Mouse (Mus musculus): ENCODE measurements around the gene Rdh16.
"Not testable (repeated sequence)": the region's sequence is repeated elsewhere in the genome, so short reads cannot be mapped to it uniquely, and the experiment has no call there.

Gene Rdh16

DNA sequence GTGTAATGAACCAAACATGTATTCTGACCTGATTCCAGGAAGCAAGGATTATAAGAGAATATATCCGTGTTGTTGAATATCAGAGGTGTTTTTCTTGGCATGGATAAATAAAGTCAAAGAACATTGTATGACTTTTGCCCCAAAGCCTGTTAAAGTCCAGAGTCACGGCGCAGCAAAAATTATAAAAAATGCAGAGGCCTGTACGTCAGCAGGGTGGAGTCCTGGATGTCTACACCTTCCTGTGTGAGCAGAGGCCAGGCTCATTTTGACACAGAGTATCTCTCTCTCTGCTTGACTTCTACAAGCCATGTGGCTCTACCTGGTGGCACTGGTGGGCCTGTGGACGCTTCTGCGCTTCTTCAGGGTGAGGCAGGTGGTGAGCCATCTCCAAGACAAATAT, at the start of gene Rdh16:
TSS of gene Rdh16 (plus strand) at position 262 of the 400 bp plus-strand sequence.
- no peak for DNase-seq (ENCODE audit: low spot score in 2 of 2)

DNA sequence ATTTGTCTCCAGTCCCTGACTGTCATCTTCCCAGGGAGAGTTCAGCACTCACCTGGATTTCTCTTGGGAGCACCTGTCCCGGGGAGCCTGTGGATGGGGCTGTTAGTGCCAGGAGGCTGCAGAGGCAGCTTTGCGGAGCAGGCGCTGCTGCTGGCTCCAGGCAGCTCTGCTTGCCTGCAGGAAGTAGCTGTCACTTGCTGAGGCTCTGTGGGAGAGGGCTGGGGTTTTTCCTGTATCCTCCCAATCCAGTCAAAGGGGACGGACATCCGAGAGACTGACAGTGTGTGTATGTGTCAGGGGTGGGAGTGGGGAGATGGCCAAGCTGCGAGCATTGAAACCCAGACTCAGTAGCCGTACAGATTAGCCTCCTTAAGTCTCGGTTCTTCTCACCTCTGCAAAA, 49.4 kb upstream of the Rdh16 start, which contains the start of gene Gpr182:
TSS of gene Gpr182 (minus strand) at position 185 of the 400 bp plus-strand sequence.
- no peak for DNase-seq (ENCODE audit: low spot score in 2 of 2)

DNA sequence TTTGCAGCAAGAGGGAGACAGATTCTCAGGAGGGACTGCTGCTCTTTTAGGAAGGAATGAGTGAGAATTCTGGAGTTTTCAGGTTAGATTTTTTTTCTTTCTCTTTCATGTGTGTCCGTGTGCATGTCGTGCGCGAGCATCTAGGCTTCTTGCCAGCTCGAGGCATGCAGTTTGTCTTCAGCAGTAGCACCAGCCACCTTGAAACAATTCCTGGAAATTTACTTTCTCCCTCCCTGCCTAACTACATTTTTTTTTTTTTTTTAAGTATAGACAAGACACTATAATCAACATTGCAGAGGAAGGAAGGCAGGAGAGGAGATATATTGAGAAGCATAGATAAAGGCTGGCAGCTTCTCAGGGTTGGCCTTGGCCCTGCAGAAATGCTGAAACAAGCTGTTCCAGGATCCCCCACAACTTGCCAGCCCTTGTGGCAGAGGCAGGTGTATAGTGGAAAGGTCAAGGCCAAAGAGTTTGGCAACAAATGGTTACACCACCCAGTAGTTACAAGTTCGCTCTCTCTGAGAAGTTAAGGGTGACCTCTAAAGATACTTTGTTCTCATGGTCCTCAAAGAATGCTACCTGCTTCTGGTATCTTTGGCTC, 46.3 kb upstream of the Rdh16 start:
- DNase-seq (ENCODE audit: low spot score in 2 of 2): no peak

DNA sequence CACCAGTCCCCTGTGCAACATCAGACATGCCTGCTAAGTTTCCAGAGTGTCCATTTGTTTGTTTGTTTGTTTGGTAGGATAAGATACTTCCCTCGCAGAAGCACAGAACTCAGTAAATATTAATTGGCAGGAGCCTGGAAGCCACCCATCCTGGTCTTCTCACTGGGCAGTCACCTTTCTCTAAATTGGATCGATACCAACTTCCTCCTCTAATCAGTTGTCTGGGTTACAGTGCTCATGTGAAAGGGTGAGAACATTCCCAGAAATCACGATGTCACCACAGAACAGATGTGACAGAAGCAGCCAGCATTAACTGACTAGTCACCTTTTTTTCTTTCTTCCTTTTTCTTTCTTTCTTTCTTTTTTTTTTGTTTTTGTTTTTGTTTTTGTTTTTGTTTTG, 45.7 kb upstream of the Rdh16 start:
- no peak for DNase-seq (ENCODE audit: low spot score in 2 of 2)

DNA sequence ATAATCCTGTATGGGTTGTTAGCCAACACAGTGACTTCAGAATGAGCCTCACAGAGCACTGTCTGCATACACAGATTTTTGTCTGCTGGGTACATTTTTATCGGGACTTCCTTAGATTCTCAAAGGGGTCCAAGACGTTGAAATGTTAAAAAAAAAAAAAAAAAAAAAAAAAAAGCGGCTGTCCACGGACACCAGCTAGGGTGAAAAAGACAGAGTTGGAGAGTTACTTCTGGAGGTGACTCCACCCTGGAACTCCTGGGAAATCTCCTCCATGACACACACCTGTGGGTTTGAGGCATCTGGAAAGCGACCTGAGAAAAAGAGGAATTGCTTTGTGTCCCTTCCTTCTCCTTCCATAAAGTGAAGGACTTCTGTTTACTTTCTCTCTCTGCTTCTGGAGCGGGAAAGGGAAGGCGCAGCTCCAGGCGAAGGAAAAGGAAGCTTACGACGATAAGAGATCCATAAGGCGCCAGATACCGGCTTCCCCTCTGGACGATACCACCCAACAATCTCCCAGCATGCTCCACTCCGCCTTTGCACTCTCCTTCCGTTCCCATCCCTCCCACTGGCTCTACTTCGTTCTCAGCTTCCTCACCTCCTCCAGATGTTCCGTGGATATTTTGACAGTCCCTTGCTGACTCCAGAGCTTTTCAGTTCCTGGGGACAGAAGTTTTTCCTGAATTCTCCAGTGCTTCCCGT, 45.0 kb upstream of the Rdh16 start:
- no peak for DNase-seq (ENCODE audit: low spot score in 2 of 2)

DNA sequence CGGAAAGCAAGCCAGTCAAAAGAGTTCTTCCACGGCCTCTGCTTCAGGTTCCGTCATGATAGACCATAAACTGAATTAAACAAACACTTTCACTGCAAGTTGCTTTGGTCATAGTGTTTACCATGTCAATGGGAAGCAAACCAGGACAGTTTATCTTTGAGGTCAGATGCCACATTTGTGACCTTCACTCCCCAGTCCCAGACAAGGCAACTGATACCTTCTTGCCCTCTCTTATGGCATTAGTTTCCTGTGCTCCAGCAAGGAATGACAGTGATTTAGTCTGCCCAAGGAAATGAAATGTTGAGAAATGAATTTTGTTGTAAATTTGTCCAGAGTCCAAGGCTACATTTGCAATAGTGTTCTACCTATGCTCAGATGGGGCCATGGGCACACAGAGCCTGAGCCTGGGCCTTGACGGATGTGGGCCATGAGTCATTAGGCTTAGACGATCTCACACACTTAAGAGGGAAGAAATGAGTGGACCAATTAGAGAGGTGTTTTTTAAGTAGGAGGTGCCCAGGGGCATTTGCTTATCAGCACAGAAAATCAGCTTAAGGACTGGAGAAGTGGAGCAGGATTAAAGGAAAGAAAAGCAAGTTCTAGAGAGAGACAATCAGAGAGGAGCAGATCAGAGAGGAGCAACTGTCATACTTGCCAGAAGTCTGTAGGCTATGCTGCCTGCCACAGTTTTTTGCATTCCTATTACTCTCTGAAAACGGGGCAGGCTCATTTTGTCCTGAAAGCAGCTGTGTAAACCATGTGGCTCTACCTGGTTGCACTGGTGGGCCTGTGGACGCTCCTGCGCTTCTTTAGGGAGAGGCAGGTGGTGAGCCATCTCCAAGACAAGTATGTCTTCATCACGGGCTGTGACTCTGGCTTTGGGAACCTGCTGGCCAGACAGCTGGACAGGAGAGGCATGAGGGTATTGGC, 41.5 kb upstream of the Rdh16 start, which contains the start of the genes Rdh1 and Rdh16f1:
TSS of gene Rdh1 (plus strand) at position 541 of the 930 bp plus-strand sequence.
TSS of gene Rdh16f1 (plus strand) at position 607 of the 930 bp plus-strand sequence.
- no peak for DNase-seq (ENCODE audit: low spot score in 2 of 2)

DNA sequence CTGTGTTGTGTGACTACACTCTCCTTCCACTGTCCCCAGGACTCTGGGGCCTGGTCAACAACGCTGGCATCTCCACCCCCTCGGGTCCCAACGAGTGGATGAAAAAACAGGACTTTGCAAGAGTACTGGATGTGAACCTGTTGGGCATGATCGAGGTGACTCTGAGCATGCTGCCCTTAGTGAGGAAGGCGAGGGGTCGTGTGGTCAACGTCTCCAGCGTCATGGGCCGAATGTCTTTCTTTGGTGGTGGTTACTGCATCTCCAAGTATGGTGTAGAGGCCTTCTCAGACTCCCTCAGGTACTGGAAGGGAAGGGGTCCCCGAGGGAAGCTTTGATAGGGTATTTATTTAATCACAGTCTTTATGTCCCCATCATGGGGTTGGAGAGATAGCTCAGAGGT, 38.0 kb upstream of the Rdh16 start:
- DNase-seq (ENCODE audit: low spot score in 2 of 2): peak in 1 of 2 experiments; percentile 2

DNA sequence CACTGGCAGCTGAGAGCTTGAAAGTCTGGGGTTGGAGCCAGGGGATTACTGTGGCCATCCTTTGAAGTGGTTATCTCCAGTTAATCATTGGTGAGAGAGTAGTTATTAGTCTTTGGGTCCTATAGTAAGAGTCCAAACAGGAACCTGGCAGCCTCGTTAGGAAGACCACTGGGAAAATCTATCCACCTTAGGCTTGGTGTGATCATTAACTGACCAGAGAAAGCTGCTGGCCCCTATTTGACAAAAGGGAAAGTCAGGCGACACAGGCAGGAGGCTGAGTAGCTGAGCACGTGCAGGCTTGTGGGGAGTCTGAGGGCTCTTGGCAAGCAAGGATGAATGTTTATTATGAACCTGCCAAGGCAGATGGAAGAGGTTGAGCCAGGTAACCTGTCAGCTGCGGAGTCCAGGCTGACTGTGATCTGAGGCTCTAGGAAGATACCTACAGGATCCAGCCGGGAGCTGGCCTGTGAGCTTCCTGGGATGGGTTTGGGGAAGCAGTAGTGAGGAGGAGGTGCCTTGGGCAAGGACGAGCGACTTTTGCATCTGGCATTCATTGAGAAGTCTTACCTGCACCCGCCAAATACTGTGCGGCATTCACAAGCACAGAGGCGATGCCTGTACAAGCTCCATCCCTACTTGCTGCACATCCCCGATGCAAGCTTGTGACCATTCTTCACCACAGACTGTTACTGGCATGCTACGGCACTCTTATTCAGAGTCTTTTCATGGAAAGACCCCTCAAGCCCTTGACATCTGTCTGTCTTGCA, 36.9 kb upstream of the Rdh16 start:
- DNase-seq (ENCODE audit: low spot score in 2 of 2): no peak

DNA sequence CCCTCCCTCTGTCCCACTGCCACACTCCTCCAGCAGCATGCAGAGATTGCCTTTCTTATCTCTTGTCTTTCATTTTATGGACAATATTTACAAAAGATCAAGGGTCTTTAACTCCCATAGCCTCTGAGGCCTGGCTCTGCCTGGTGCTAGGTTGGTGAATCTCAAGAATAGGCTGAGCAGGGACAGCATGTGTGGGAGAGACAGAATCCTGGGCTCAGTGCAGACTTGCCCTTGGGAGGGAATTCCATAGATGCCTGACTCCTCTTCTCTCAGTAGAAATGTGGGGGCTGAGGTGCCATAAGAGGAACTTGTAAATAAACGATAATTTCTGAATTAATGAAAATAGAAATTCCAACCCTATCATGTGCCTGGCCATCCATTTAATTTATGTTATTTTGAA, 34.4 kb upstream of the Rdh16 start:
- DNase-seq (ENCODE audit: low spot score in 2 of 2): no peak

DNA sequence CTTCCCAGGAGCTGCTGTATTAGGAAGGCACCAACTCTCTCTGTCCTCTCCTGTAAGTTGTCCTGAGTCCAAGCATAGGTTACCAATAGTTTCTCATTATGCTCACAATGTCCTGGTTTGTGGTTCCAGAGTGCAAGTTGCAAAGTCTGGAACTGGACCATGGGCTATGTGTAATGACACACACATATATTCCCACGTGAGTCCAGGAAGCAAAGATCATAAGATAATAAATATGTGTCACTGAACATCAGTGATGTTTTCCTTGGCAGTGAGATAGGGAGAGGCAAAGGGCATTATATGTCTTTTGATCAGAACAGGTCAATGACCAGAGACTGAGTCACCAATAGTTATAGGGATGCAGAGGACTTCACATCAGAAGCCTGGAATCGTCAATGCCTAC, 24.9 kb upstream of the Rdh16 start, which contains the start of gene Rdh9:
TSS of gene Rdh9 (plus strand) at position 376 of the 400 bp plus-strand sequence.
- no peak for DNase-seq (ENCODE audit: low spot score in 2 of 2)

DNA sequence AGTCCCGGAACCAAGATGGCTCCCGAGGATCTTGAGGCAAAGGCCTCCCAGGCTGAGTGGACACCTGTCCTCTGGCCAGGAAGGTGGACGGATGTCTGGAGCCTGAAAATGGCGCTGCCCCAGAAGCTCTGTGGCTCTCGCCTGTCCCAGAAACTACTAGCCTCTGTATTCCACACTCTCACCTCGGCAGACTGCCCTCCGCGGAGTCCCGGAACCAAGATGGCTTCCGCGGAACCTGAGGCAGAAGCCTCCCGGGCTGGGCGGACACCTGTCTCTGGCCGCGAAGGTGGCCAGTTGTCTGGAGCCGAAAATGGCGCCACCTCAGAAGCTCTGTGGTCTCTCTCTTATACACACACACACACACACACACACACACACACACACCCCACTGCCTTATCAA, 18.6 kb upstream of the Rdh16 start:
- DNase-seq (ENCODE audit: low spot score in 2 of 2): not testable (repeated sequence)

DNA sequence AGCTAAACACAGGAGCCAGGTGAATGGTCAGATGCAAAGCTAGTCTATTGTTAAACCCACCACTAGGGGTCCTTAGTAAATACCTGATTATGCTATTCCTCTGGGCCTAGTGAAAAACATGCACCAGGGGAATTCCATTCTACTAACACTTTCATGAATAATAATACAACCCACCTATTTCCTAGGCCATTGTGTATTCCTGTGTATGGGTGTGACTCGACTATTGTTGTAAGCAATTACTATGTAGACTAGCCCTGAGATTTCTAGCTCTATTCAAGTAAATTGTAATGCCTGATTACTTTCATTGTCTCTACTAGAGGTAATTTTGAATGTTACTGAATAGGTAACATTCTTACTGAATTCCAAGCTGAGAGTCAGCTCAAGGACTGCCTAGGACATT, 15.5 kb upstream of the Rdh16 start:
- not testable (repeated sequence) for DNase-seq (ENCODE audit: low spot score in 2 of 2)

DNA sequence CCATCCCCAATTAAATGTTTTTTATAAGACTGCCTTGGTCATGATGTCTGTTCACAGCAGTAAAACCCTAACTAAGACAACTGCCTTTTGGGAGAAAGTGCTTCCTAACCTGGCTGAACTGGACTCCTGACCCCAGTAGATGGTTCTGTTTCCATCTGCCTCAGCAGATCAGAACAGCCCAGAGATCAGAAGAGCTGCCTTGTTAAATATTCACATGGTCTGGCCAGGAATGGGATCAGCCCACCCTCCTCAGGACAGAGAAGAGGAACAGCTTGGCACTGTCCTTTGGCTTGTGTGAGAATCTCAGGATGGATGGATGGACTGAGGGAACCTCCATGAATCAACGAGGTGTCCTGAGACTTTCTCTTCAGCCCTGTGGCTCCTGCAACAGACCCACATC, 1.7 kb upstream of the Rdh16 start:
- DNase-seq (ENCODE audit: low spot score in 2 of 2): no peak

DNA sequence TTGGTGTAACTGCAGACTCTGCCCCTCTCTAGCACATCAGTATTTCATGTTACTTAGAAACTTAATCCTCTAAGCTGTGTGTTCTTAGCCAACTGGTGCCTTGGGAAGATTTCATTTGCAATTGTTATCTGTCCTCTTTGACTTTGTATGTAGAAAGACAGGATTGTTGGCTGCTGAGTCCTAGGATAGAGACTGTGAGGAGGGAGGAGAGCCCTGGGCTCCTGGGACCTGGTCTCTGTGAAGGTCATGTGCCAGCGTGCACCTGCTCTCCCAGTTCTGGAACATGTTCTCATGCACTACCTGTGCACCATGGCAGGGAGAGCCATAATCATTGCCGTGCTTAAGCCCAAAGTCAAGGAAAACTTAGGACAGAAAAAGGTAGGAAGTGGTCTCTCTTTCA, 660 bp downstream of the Rdh16 start:
- DNase-seq (ENCODE audit: low spot score in 2 of 2): no peak

DNA sequence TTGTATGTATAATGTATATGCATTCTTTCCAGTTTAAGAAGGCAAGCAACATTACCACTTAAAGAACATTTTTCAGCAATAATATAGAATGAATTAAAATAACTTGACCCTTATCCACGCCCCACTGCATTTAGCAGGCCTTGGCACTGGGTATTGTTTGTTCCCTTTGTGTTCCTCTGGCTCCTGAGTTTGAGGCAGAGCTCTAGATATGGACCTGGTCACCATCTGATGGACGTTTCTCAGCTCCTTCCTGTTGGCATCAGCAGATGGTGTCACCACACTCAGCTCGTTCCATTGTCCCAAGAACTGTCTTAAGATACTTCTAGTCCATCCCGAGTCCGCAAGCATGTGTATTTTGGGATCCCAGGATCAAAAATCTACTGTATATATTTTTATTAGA, 1.3 kb downstream of the Rdh16 start:
- no peak for DNase-seq (ENCODE audit: low spot score in 2 of 2)

DNA sequence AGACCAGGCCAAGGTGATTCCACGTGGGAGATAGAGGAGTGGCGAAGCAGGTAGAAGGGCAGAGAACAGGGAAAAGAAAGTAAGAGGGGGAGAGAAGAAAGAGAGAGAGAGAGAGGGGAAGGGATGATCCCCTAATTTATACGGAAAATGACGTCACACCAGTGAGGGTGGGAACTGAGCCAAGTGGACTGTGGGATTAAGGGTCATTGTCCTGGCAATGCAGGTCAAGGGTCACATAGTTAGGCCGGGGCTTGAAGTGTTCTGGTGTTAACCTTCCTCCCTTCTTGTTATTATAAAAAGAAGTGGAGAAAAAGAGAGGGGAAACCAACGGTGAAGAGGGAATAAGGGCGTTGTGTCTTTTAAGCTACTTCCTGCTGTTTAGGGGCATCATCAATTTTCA, 3.5 kb downstream of the Rdh16 start:
- DNase-seq (ENCODE audit: low spot score in 2 of 2): no peak

DNA sequence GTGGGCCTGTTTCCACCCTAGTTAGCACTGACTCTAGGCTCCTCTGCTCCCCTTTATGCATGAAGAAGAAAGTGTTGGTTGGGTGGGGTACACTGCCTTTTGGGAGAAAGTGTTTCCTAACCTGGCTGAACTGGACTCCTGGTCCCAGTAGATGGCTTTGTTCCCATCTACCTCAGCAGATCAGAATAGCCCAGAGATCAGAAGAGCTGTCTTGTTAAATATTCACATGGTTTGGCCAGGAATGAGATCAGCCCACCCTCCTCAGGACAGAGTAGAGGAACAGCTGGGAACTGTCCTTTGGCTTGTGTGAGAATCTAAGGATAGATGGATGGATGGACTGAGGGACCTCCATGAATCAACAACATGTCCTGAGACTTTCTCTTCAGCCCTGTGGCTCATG, 14.9 kb downstream of the Rdh16 start:
- DNase-seq (ENCODE audit: low spot score in 2 of 2): no peak

DNA sequence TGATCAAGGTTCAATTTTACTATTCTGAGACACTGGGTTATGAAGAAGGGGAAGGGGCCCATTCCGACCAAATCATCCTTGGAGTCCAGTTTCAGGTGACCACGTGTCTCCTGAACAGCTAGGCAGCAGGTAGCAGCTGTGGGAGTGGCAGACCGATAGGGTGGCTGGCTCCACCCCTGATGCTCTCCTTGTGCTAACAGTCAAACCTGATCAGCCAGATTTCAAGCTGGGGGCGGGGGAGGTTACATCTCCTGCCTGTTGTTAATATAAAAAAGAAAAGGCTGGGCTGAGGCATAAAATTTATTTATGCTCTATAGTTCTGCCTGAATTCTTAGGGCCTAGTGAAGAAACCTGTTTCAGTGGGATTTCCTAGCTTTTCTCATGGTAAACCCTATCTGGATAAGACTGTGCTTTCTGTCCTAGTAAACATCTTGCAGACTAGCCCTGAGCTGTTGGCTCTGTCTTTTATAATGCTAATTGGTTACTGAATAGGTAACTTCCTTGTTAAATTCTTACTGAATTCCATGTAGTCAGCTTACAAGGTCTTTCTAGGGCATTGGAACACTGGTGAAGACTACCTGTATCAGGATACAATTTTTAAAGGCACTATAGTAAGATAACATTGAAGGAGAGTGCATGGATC, 16.4 kb downstream of the Rdh16 start:
- not testable (repeated sequence) for DNase-seq (ENCODE audit: low spot score in 2 of 2)

DNA sequence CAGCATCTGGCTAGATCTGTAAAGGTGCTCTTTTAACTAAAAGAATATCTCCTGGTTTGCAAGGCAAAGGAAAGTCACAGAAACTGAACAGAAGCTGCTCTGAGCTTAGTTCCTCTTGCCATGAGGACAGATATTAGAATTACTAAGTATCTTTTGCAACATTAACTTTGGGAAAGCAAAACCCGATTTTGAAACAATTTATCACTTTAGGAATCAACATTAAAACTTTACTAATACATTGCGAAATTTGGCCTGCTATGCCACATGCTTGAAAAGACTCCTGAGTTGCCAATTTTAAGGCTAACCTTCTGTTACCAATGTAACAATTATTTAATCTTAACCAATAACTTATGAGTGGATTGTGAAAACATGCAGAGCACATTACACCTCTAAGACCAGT, 20.9 kb downstream of the Rdh16 start:
- not testable (repeated sequence) for DNase-seq (ENCODE audit: low spot score in 2 of 2)

DNA sequence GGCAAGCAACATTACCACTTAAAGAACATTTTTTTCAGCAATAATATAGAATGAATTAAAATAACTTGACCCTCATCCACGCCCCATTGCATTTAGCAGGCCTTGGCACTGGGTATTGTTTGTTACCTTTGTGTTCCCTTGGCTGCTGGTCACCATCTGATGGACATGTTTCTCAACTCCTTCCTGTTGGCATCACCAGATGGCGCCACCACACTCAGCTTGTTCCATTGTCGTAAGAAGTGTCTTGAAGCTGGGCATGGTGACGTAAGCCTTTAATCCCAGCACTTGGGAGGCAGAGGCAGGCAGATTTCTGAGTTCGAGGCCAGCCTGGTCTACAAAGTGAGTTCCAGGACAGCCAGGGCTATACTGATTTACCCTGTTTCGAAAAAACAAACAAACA, 24.4 kb downstream of the Rdh16 start:
- no peak for DNase-seq (ENCODE audit: low spot score in 2 of 2)

DNA sequence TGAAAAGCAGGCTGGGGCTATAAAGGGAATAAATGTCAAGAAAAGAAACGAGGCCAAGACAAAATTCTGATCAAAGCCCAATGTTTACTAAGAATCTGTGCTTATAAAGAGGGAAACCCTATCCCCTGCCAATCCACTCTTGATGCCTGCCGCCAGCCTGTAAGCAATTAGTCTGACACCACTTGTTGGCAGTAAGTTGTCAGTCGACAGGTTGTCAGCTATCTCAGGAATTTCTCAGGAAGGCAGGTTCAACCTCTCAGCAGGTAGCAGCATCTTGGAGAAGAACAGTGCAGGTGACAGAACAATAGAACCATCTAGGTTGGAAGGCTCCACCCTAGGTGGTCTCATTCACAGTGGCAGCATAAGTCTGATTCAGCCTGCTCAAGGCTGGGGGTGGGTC, 28.2 kb downstream of the Rdh16 start:
- no peak for DNase-seq (ENCODE audit: low spot score in 2 of 2)
